In the genomic region with DNA sequence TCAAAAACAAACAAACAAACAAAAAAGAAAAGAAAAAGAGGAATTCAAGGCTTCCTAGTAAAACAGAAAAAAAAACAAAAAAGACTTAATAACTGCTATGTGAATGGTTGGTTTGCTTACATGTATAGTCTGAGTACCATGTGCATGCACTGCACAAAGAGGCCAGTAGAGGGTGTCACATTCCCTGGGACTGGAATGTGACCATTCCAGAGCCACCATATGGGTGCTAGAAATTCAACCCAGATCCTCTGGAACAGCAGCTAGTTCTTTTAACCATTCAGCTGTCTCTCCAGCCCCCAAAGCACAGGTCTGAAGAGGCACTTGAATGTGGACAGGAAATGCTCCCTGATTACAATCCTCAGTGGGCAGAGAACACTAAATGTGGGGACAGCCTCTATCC, we compare ENCODE assay signal across 9 mouse cellular contexts. TPM values are rescaled to one million over a fixed set of nuclear protein-coding genes. Genes with fewer than 3 reads are reported as not detected.
DNase-seq lines count a peak whose midpoint lies in the region; ATAC-seq and TF ChIP-seq lines count a peak whose summit lies in the region.
"Had no signal": no experiment of that assay in that cellular context is flagged by ENCODE, and none has a peak within 500 bp of the region (broad histone marks: within the 10 kb centered on the region; RNA-seq: fewer than 3 reads in every experiment).

No protein-coding gene starts in this region.

- H3K27ac ChIP-seq in kidney, adult 2 months (ENCODE audit: insufficient read depth, low read depth, low read length), result no peak overlapping the region
- H3K27ac ChIP-seq in kidney, embryonic 15.5 days, result no peak overlapping the region
- H3K27ac ChIP-seq in CH12.LX (ENCODE audit: insufficient read depth, low read depth), result no peak overlapping the region
- no peak overlapping the region for H3K27ac ChIP-seq in hindbrain, embryonic 16.5 days (ENCODE audit: low read depth, low read length)

- no peak for ATAC-seq in kidney, embryonic 15.5 days (replicated peaks; ENCODE audit: low FRiP score)
- ATAC-seq in frontal cortex, adult (ENCODE audit: low TSS enrichment), result no peak
- ATAC-seq in hindbrain, embryonic 16.5 days, result no peak

- in situ Hi-C loops in CH12.LX (cut with MboI; ENCODE audit: low pct_ligation_motif_present, low pct_unique_long_range_greater_than_20kb, low sequenced_read_pairs), result no loop called here

- no peak for TF ChIP-seq POLR2A in kidney, adult 2 months (IDR thresholded peaks at IDR 0.05; ENCODE audit: low read depth, low read length)
- no peak for TF ChIP-seq POLR2A in CH12.LX (IDR thresholded peaks at IDR 0.05; ENCODE audit: low read depth, low read length)
- TF ChIP-seq POLR2A in lung, adult 2 months (IDR thresholded peaks at IDR 0.05; ENCODE audit: borderline replicate concordance, extremely low read depth, low read depth, low read length), result no peak

- peaks cover 2% of the 10 kb centered on the region; the same call in 1 of the 2 replicates for H3K4me1 ChIP-seq in kidney, adult 2 months (ENCODE audit: control insufficient read depth, insufficient read depth, low read length)
- 0 out of 2 replicates have a peak, but pooled peaks cover 5% of the 10 kb centered on the region for H3K4me1 ChIP-seq in kidney, embryonic 15.5 days
- H3K4me1 ChIP-seq in CH12.LX (ENCODE audit: control insufficient read depth in 1 of 2, insufficient read depth in 2 of 2), result peaks cover 2 to 21% of the 10 kb centered on the region in 2 experiments; a peak in 2 of 4 replicates
- H3K4me1 ChIP-seq in lung, adult 2 months (ENCODE audit: control insufficient read depth, insufficient read depth, low read length), result 0 out of 2 replicates have a peak, but pooled peaks cover 6% of the 10 kb centered on the region
- no peaks in the 10 kb centered on the region for H3K4me1 ChIP-seq in hindbrain, embryonic 16.5 days (ENCODE audit: control insufficient read depth, insufficient read depth, low read depth, low read length)

- no peaks in the 10 kb centered on the region for H3K27me3 ChIP-seq in kidney, adult 2 months (replicated peaks; ENCODE audit: control insufficient read depth, insufficient read depth, low read length)
- H3K27me3 ChIP-seq in kidney, embryonic 15.5 days, result no peaks in the 10 kb centered on the region
- H3K27me3 ChIP-seq in CH12.LX (replicated peaks), result no peaks in the 10 kb centered on the region
- H3K27me3 ChIP-seq in hindbrain, embryonic 16.5 days (replicated peaks; ENCODE audit: control insufficient read depth, insufficient read depth, low read length), result no peaks in the 10 kb centered on the region

- H3K4me2 ChIP-seq in kidney, embryonic 15.5 days, result no peak overlapping the region
- H3K4me2 ChIP-seq in CH12.LX (ENCODE audit: insufficient read depth, low read depth, poor library complexity, severe bottlenecking), result no peak overlapping the region
- H3K4me2 ChIP-seq in hindbrain, embryonic 16.5 days (ENCODE audit: low read length), result no peak overlapping the region

- DNase-seq in kidney, adult 2 months, result peak; percentile 24
- no peak for DNase-seq in CH12.LX (ENCODE audit: extremely low read depth)
- DNase-seq in adrenal gland, postnatal 14 days, result peak; percentile 46
- peak; percentile 27 for DNase-seq in lung, adult 2 months
- DNase-seq in right cerebral cortex, adult 18-20 months, result no peak

- no peak for TF ChIP-seq EP300 in CH12.LX (IDR thresholded peaks at IDR 0.05; ENCODE audit: low read length)

- H3K79me2 ChIP-seq in CH12.LX (replicated peaks; ENCODE audit: control insufficient read depth, extremely low read depth, insufficient read depth, poor library complexity, severe bottlenecking), result no peaks in the 10 kb centered on the region

- peak; percentile 10 for TF ChIP-seq RAD21 in CH12.LX (IDR thresholded peaks at IDR 0.05; ENCODE audit: low read depth, low read length)

- dilution Hi-C loops in CH12.LX (cut with MboI; ENCODE audit: extremely low pct_ligation_motif_present, extremely low pct_unique_long_range_greater_than_20kb, low sequenced_read_pairs), result no loop called here

- peak; percentile 54 for TF ChIP-seq CTCF in kidney, adult 2 months (conservative IDR thresholded peaks at IDR 0.05; ENCODE audit: insufficient read depth, insufficient read length, low read depth, low read length)
- peak; percentile 48 to 62; a peak in 3 of 4 replicates for TF ChIP-seq CTCF in CH12.LX (conservative IDR thresholded peaks at IDR 0.05 in 1 of 2, IDR thresholded peaks at IDR 0.05 in 1 of 2; ENCODE audit: low read depth in 2 of 2, low read length in 2 of 2)
- peak; percentile 36 for TF ChIP-seq CTCF in lung, adult 2 months (IDR thresholded peaks at IDR 0.05; ENCODE audit: insufficient read depth, low read length)

- no peaks in the 10 kb centered on the region for H3K9me3 ChIP-seq in kidney, embryonic 15.5 days (replicated peaks)
- no peaks in the 10 kb centered on the region for H3K9me3 ChIP-seq in CH12.LX (replicated peaks; ENCODE audit: low read length)
- no peaks in the 10 kb centered on the region for H3K9me3 ChIP-seq in hindbrain, embryonic 16.5 days (ENCODE audit: control insufficient read depth, low read length)

- no peak overlapping the region for H3K4me3 ChIP-seq in kidney, adult 2 months (ENCODE audit: insufficient read depth, low read depth, low read length)
- no peak overlapping the region for H3K4me3 ChIP-seq in kidney, embryonic 15.5 days (replicated peaks)
- H3K4me3 ChIP-seq in CH12.LX (replicated peaks in 1 of 3; ENCODE audit: low read depth in 2 of 3, low read length in 2 of 3, poor library complexity in 1 of 3), result no peak overlapping the region
- H3K4me3 ChIP-seq in lung, adult 2 months (replicated peaks; ENCODE audit: extremely low read depth, low read depth, low read length), result no peak overlapping the region
- H3K4me3 ChIP-seq in hindbrain, embryonic 16.5 days (ENCODE audit: low read length), result no peak overlapping the region

- no peak overlapping the region for H3K9ac ChIP-seq in kidney, embryonic 15.5 days
- no peak overlapping the region for H3K9ac ChIP-seq in CH12.LX (ENCODE audit: insufficient read depth, low read depth)
- H3K9ac ChIP-seq in hindbrain, embryonic 16.5 days (ENCODE audit: low read depth, low read length), result no peak overlapping the region

- peaks cover 3% of the 10 kb centered on the region for H3K36me3 ChIP-seq in kidney, adult 2 months (ENCODE audit: control insufficient read depth, insufficient read depth, low read length)
- H3K36me3 ChIP-seq in kidney, embryonic 15.5 days, result peaks cover 99% of the 10 kb centered on the region
- H3K36me3 ChIP-seq in CH12.LX (replicated peaks in 1 of 2; ENCODE audit: control insufficient read depth in 1 of 2, insufficient read depth in 1 of 2, low read length in 1 of 2), result peaks cover 67 to 90% of the 10 kb centered on the region in 2 experiments
- peaks cover 53% of the 10 kb centered on the region for H3K36me3 ChIP-seq in hindbrain, embryonic 16.5 days (ENCODE audit: control insufficient read depth, insufficient read depth, low read length)

TF ChIP-seq in CH12.LX, 34 proteins besides CTCF, POLR2A, EP300 and RAD21:
- TF ChIP-seq MAFK (IDR thresholded peaks at IDR 0.05; ENCODE audit: insufficient replicate concordance, low read length) (no peak), SMC3 (IDR thresholded peaks at IDR 0.05; ENCODE audit: low read depth, low read length) (peak; percentile 34)
TF ChIP-seq in CH12.LX: peak in this region for 1.

RNA-seq across cellular contexts. Expression of a gene that starts 21.0 kb away (rescaled TPM):
- 61.7 and 66.8 TPM in 2 replicates for polyA plus RNA-seq in kidney, adult 2 months (2012; rRNA removed)
- 98.5 and 105 TPM in 2 replicates for polyA plus RNA-seq in kidney, embryonic 15.5 days (2015; fragmentation: Nextera tagmentation; extraction: Ambion mirVana)
- total RNA-seq in CH12.LX (2012; rRNA removed) (25.9 and 29.0 TPM in 2 replicates), CH12.LX (2014; rRNA removed) (56.0 and 56.4 TPM in 2 replicates)
- 50.9 and 56.0 TPM in 2 replicates for polyA plus RNA-seq in CH12.LX (2012; ENCODE audit: insufficient read length, low read depth)
- 55.0 and 73.5 TPM in 2 replicates for total RNA-seq in adrenal gland, postnatal 14 days (2021)
- polyA plus RNA-seq in lung, adult 2 months (2012; rRNA removed), result 105 and 111 TPM in 2 replicates
- 71.8 and 89.7 TPM in 2 replicates for polyA plus RNA-seq in hindbrain, embryonic 16.5 days (2015; fragmentation: Nextera tagmentation; extraction: Ambion mirVana)

RNA-seq across cellular contexts. Expression of a gene that starts 35.1 kb away (rescaled TPM):
- polyA plus RNA-seq in kidney, adult 2 months (2012; rRNA removed), result 30.8 and 32.0 TPM in 2 replicates
- polyA plus RNA-seq in kidney, embryonic 15.5 days (2015; fragmentation: Nextera tagmentation; extraction: Ambion mirVana), result 88.8 and 91.5 TPM in 2 replicates
- total RNA-seq in CH12.LX (2012; rRNA removed) (40.1 and 41.3 TPM in 2 replicates), CH12.LX (2014; rRNA removed) (62.9 and 68.5 TPM in 2 replicates)
- 68.6 and 85.2 TPM in 2 replicates for polyA plus RNA-seq in CH12.LX (2012; ENCODE audit: insufficient read length, low read depth)
- total RNA-seq in adrenal gland, postnatal 14 days (2021), result 71.6 and 79.3 TPM in 2 replicates
- polyA plus RNA-seq in lung, adult 2 months (2012; rRNA removed), result 37.5 and 59.5 TPM in 2 replicates
- polyA plus RNA-seq in hindbrain, embryonic 16.5 days (2015; fragmentation: Nextera tagmentation; extraction: Ambion mirVana), result 76.5 and 88.8 TPM in 2 replicates

RNA-seq across cellular contexts. Expression of a gene that starts 43.2 kb away (rescaled TPM):
- polyA plus RNA-seq in kidney, adult 2 months (2012; rRNA removed), result 0.12 and 0.13 TPM in 2 replicates
- polyA plus RNA-seq in kidney, embryonic 15.5 days (2015; fragmentation: Nextera tagmentation; extraction: Ambion mirVana), result 0.21 TPM in 1 of 2 replicates, not detected in the other
- total RNA-seq in CH12.LX (2012; rRNA removed) (not detected in 2 replicates), CH12.LX (2014; rRNA removed) (not detected in 2 replicates)
- not detected in 2 replicates for polyA plus RNA-seq in CH12.LX (2012; ENCODE audit: insufficient read length, low read depth)
- total RNA-seq in adrenal gland, postnatal 14 days (2021), result 0.64 and 1.3 TPM in 2 replicates
- 0.15 and 0.19 TPM in 2 replicates for polyA plus RNA-seq in lung, adult 2 months (2012; rRNA removed)
- polyA plus RNA-seq in hindbrain, embryonic 16.5 days (2015; fragmentation: Nextera tagmentation; extraction: Ambion mirVana), result not detected in 2 replicates
- total RNA-seq: common myeloid progenitor, adult 5-6 weeks had no signal

RNA-seq across cellular contexts. Expression of a gene that starts 45.6 kb away (rescaled TPM):
- 71.0 and 85.2 TPM in 2 replicates for polyA plus RNA-seq in kidney, adult 2 months (2012; rRNA removed)
- polyA plus RNA-seq in kidney, embryonic 15.5 days (2015; fragmentation: Nextera tagmentation; extraction: Ambion mirVana), result 605 and 671 TPM in 2 replicates
- 171 and 266 TPM in 2 replicates for total RNA-seq in CH12.LX (2012; rRNA removed)
- total RNA-seq in CH12.LX (2014; rRNA removed), result 380 and 479 TPM in 2 replicates
- 687 and 712 TPM in 2 replicates for polyA plus RNA-seq in CH12.LX (2012; ENCODE audit: insufficient read length, low read depth)
- total RNA-seq in adrenal gland, postnatal 14 days (2021), result 167 and 224 TPM in 2 replicates
- 159 and 168 TPM in 2 replicates for polyA plus RNA-seq in lung, adult 2 months (2012; rRNA removed)
- polyA plus RNA-seq in hindbrain, embryonic 16.5 days (2015; fragmentation: Nextera tagmentation; extraction: Ambion mirVana), result 356 and 408 TPM in 2 replicates

Comparison
In these comparisons a context has a peak if more than half of its experiments do, and no peak if none do; other contexts are left out.
1. DNase-seq: peak in kidney, adult 2 months (single experiment), adrenal gland, postnatal 14 days (single experiment) and lung, adult 2 months (single experiment); none in CH12.LX (single experiment) and right cerebral cortex, adult 18-20 months (single experiment).
2. Peak in every context shown above with its lines, with median percentiles within 50 percentile points of each other: CTCF ChIP-seq.